Mouse (Mus musculus): ENCODE measurements around the gene Snrpd2. TPM values are rescaled to one million over a fixed set of nuclear protein-coding genes. Genes with fewer than 3 reads are reported as not detected.
"Not testable (repeated sequence)": the region's sequence is repeated elsewhere in the genome, so short reads cannot be mapped to it uniquely, and the experiment has no call there.

The Snrpd2 gene
- polyA plus RNA-seq, 1 experiment from 2014 or later: 139 TPM

- no peak for ATAC-seq (ENCODE audit: low FRiP score, low read depth)
- H3K4me3 ChIP-seq: no peak overlapping the region
- WGBS: 95% methylated on average over 5 of the region's 5 CpGs
- no peaks in the 10 kb centered on the region for H3K9me3 ChIP-seq
- peaks cover 14% of the 10 kb centered on the region for H3K4me1 ChIP-seq
- H3K36me3 ChIP-seq: peaks cover 16% of the 10 kb centered on the region; the same call in 1 of the 2 replicates
- no peaks in the 10 kb centered on the region for H3K27me3 ChIP-seq
- H3K9ac ChIP-seq (replicated peaks): no peak overlapping the region
- no peak overlapping the region for H3K4me2 ChIP-seq (replicated peaks)
- no peak overlapping the region for H3K27ac ChIP-seq (replicated peaks)
These were observed 20.1 kb upstream of the Snrpd2 start for GRCm38 (mm10) chr7:19129396-19129795.

GRCm38 (mm10) chr7:19130657-19131056 is 18.9 kb upstream of the Snrpd2 start:
- Histone ChIP-seq H3K4me2 (replicated peaks) (peak overlapping the region; percentile 57), H3K36me3 (peaks cover 21% of the 10 kb centered on the region), H3K9me3 (no peaks in the 10 kb centered on the region), H3K9ac (replicated peaks) (peak overlapping the region; percentile 68), H3K4me3 (peak overlapping the region; percentile 44), H3K27ac (replicated peaks) (peak overlapping the region; percentile 92), H3K4me1 (peaks cover 14% of the 10 kb centered on the region), H3K27me3 (no peaks in the 10 kb centered on the region)
- WGBS: 38% methylated on average over 4 of the region's 4 CpGs
- no peak for ATAC-seq (ENCODE audit: low FRiP score, low read depth)

GRCm38 (mm10) chr7:19131324-19131848 is 18.1 kb upstream of the Snrpd2 start:
- no peaks in the 10 kb centered on the region for H3K9me3 ChIP-seq
- H3K36me3 ChIP-seq: peaks cover 23% of the 10 kb centered on the region
- peak; percentile 99 for ATAC-seq (ENCODE audit: low FRiP score, low read depth)
- H3K4me2 ChIP-seq (replicated peaks): peak overlapping the region; percentile 57
- WGBS: under 1% methylated on average over 39 of the region's 39 CpGs
- peak overlapping the region; percentile 68 for H3K9ac ChIP-seq (replicated peaks)
- H3K4me3 ChIP-seq: peak overlapping the region; percentile 44
- H3K27me3 ChIP-seq: no peaks in the 10 kb centered on the region
- H3K4me1 ChIP-seq: peaks cover 14% of the 10 kb centered on the region
- peak overlapping the region; percentile 92 for H3K27ac ChIP-seq (replicated peaks)

- Histone ChIP-seq H3K27ac (replicated peaks) (no peak overlapping the region), H3K4me3 (no peak overlapping the region), H3K4me2 (replicated peaks) (no peak overlapping the region), H3K27me3 (no peaks in the 10 kb centered on the region), H3K36me3 (peaks cover 52% of the 10 kb centered on the region), H3K9me3 (no peaks in the 10 kb centered on the region), H3K9ac (replicated peaks) (no peak overlapping the region), H3K4me1 (peaks cover 4% of the 10 kb centered on the region; the same call in 1 of the 2 replicates)
- ATAC-seq (ENCODE audit: low FRiP score, low read depth): no peak
- WGBS: 96% methylated on average over 13 of the region's 13 CpGs
These were observed 13.4 kb upstream of the Snrpd2 start for GRCm38 (mm10) chr7:19136168-19136567.

- H3K36me3 ChIP-seq: peaks cover 58% of the 10 kb centered on the region
These were observed 12.7 kb upstream of the Snrpd2 start for GRCm38 (mm10) chr7:19136673-19137334.

GRCm38 (mm10) chr7:19137380-19137779 is 12.1 kb upstream of the Snrpd2 start:
- no peaks in the 10 kb centered on the region for H3K27me3 ChIP-seq
- H3K27ac ChIP-seq (replicated peaks): no peak overlapping the region
- H3K36me3 ChIP-seq: peaks cover 59% of the 10 kb centered on the region
- no peak overlapping the region for H3K9ac ChIP-seq (replicated peaks)
- H3K4me1 ChIP-seq: no peaks in the 10 kb centered on the region
- no peak overlapping the region for H3K4me3 ChIP-seq
- 61% methylated on average over 5 of the region's 5 CpGs for WGBS
- ATAC-seq (ENCODE audit: low FRiP score, low read depth): no peak
- no peak overlapping the region for H3K4me2 ChIP-seq (replicated peaks)
- no peaks in the 10 kb centered on the region for H3K9me3 ChIP-seq

More at GRCm38 (mm10) chr7:19136673-19137334, 12.7 kb upstream of the Snrpd2 start:
- 92% methylated on average over 38 of the region's 38 CpGs for WGBS
- ATAC-seq (ENCODE audit: low FRiP score, low read depth): 0 out of 2 replicates have a peak, but pooled peaks have one; percentile 20
- Histone ChIP-seq H3K9me3 (no peaks in the 10 kb centered on the region), H3K27ac (replicated peaks) (no peak overlapping the region), H3K9ac (replicated peaks) (no peak overlapping the region), H3K27me3 (no peaks in the 10 kb centered on the region), H3K4me1 (peaks cover 3% of the 10 kb centered on the region; the same call in 1 of the 2 replicates), H3K4me3 (no peak overlapping the region), H3K4me2 (replicated peaks) (no peak overlapping the region)

- Histone ChIP-seq H3K4me1 (peaks cover 28% of the 10 kb centered on the region), H3K4me2 (replicated peaks) (no peak overlapping the region), H3K9ac (replicated peaks) (peak overlapping the region; percentile 20; the same call in 1 of the 2 replicates), H3K27me3 (no peaks in the 10 kb centered on the region), H3K9me3 (no peaks in the 10 kb centered on the region), H3K27ac (replicated peaks) (no peak overlapping the region), H3K4me3 (no peak overlapping the region), H3K36me3 (peaks cover 21% of the 10 kb centered on the region)
- 89% methylated on average over 10 of the region's 10 CpGs for WGBS
- ATAC-seq (ENCODE audit: low FRiP score, low read depth): no peak
These were observed 2.7 kb upstream of the Snrpd2 start for GRCm38 (mm10) chr7:19146793-19147192.

GRCm38 (mm10) chr7:19147497-19148045 is 2.0 kb upstream of the Snrpd2 start:
- 59% methylated on average over 6 of the region's 6 CpGs for WGBS
- H3K4me3 ChIP-seq: no peak overlapping the region
- peaks cover 28% of the 10 kb centered on the region for H3K36me3 ChIP-seq
- no peak for ATAC-seq (ENCODE audit: low FRiP score, low read depth)
- no peak overlapping the region for H3K9ac ChIP-seq (replicated peaks)
- H3K4me2 ChIP-seq (replicated peaks): peak overlapping the region; percentile 84; the same call in 1 of the 2 replicates
- H3K27me3 ChIP-seq: no peaks in the 10 kb centered on the region
- peaks cover 28% of the 10 kb centered on the region for H3K4me1 ChIP-seq
- H3K9me3 ChIP-seq: no peaks in the 10 kb centered on the region
- no peak overlapping the region for H3K27ac ChIP-seq (replicated peaks)

- Histone ChIP-seq H3K9me3 (no peaks in the 10 kb centered on the region), H3K27me3 (no peaks in the 10 kb centered on the region), H3K4me3 (peak overlapping the region; percentile 75), H3K4me1 (peaks cover 28% of the 10 kb centered on the region), H3K36me3 (peaks cover 29% of the 10 kb centered on the region), H3K27ac (replicated peaks) (peak overlapping the region; percentile 71), H3K9ac (replicated peaks) (peak overlapping the region; percentile 71), H3K4me2 (replicated peaks) (peak overlapping the region; percentile 84)
- WGBS: 17% methylated on average over 20 of the region's 20 CpGs
- ATAC-seq (ENCODE audit: low FRiP score, low read depth): no peak
These were observed 1.2 kb upstream of the Snrpd2 start for GRCm38 (mm10) chr7:19148180-19148874.

GRCm38 (mm10) chr7:19148875-19149541 is 514 bp upstream of the Snrpd2 start, which contains the start of gene Qpctl:
Qpctl (minus strand) TSS chr7:19149291.
- Histone ChIP-seq H3K4me2 (replicated peaks) (peak within 1 kb of the TSS; percentile 84), H3K27ac (replicated peaks) (peak within 1 kb of the TSS; percentile 84), H3K27me3 (no peaks in the 10 kb centered on the region), H3K36me3 (peaks cover 36% of the 10 kb centered on the region), H3K4me3 (peak within 1 kb of the TSS; percentile 75), H3K9me3 (no peaks in the 10 kb centered on the region), H3K4me1 (peaks cover 28% of the 10 kb centered on the region), H3K9ac (replicated peaks) (peak within 1 kb of the TSS; percentile 83)
- ATAC-seq (ENCODE audit: low FRiP score, low read depth): peak; percentile 97
- under 1% methylated on average over 43 of the region's 43 CpGs for WGBS

GRCm38 (mm10) chr7:19151121-19151520 is 1.6 kb downstream of the Snrpd2 start:
- not testable (repeated sequence) for ATAC-seq (ENCODE audit: low FRiP score, low read depth); H3K9me3 ChIP-seq; H3K9ac ChIP-seq (replicated peaks); H3K27me3 ChIP-seq; H3K4me3 ChIP-seq; H3K4me2 ChIP-seq (replicated peaks); H3K27ac ChIP-seq (replicated peaks)
- H3K36me3 ChIP-seq: peaks cover 37% of the 10 kb centered on the region
- 92% methylated on average over 10 of the region's 10 CpGs for WGBS
- H3K4me1 ChIP-seq: peaks cover 28% of the 10 kb centered on the region

Data from midbrain, embryonic 12.5 days (tissue).